Mouse (Mus musculus): ENCODE results near the gene Nub1. TPM values are rescaled to one million over a fixed set of nuclear protein-coding genes. Genes with fewer than 3 reads are reported as not detected.
"Not testable (repeated sequence)": the region's sequence is repeated elsewhere in the genome, so short reads cannot be mapped to it uniquely, and the experiment has no call there.

The Nub1 gene
- polyA plus RNA-seq, 1 experiment from 2014 or later = 30.8 TPM

DNA sequence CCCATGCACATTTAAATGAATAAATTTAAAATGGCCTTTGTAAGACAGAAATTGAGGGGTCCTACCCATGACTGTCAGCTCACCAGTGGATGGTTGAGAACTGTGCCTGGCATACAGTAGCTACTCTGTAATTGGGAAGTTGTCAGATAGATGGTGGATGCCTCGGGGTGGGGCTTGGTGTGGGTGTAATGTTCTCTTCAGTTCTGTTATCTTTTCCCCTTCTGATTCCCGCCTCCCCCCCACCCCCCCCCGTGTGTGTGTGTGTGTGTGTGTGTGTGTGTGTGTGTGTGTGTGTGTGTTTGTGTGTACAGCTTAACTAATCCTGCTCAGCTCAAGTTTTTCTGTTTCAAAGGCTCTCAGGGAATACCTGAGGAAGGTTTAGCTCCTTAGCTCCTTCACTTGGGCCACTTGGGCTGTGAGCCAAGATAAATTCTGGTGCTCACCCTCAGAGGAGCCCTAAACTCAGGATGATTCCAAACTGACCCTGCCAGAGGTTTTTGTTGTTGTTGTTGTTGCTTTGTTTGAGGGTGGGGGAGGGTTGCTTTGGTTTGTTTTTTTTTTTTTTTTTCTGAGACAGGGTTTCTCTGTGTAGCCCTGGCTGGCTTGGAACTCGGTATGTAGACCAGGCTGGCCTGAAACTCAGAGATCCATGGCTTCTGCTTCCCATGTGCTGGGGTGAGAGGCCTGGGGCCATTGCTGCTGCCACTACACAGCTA lies 25.5 kb upstream of the Nub1 start:
- no peak for ATAC-seq (ENCODE audit: insufficient number of reproducible peaks, insufficient read depth, low FRiP score, low TSS enrichment, low read depth)

GRCm38 (mm10) chr5:24661457-24661856 lies 23.9 kb upstream of the Nub1 start:
- no peak overlapping the region for H3K27ac ChIP-seq
- H3K9ac ChIP-seq = no peak overlapping the region
- no peaks in the 10 kb centered on the region for H3K27me3 ChIP-seq
- WGBS = 82% methylated on average over 6 of the region's 6 CpGs
- H3K4me3 ChIP-seq = no peak overlapping the region
- no peaks in the 10 kb centered on the region for H3K4me1 ChIP-seq
- no peak overlapping the region for H3K4me2 ChIP-seq
- no peaks in the 10 kb centered on the region for H3K36me3 ChIP-seq
- no peaks in the 10 kb centered on the region for H3K9me3 ChIP-seq
- no peak for ATAC-seq (ENCODE audit: insufficient number of reproducible peaks, insufficient read depth, low FRiP score, low TSS enrichment, low read depth)

More for the DNA sequence above, 25.5 kb upstream of the Nub1 start:
- H3K4me3 ChIP-seq = no peak overlapping the region
- no peaks in the 10 kb centered on the region for H3K9me3 ChIP-seq
- 69% methylated on average over 4 of the region's 4 CpGs for WGBS
- no peaks in the 10 kb centered on the region for H3K27me3 ChIP-seq
- H3K4me2 ChIP-seq = no peak overlapping the region
- no peak overlapping the region for H3K27ac ChIP-seq
- no peaks in the 10 kb centered on the region for H3K4me1 ChIP-seq
- H3K36me3 ChIP-seq = no peaks in the 10 kb centered on the region
- no peak overlapping the region for H3K9ac ChIP-seq

- no peaks in the 10 kb centered on the region for H3K36me3 ChIP-seq
- H3K4me2 ChIP-seq = no peak overlapping the region
- H3K4me1 ChIP-seq = no peaks in the 10 kb centered on the region
- H3K9me3 ChIP-seq = no peaks in the 10 kb centered on the region
- H3K9ac ChIP-seq = no peak overlapping the region
- no peak overlapping the region for H3K27ac ChIP-seq
- H3K4me3 ChIP-seq = no peak overlapping the region
- no peaks in the 10 kb centered on the region for H3K27me3 ChIP-seq
- 28% methylated on average over 4 of the region's 4 CpGs for WGBS
- ATAC-seq (ENCODE audit: insufficient number of reproducible peaks, insufficient read depth, low FRiP score, low TSS enrichment, low read depth) = no peak
Measured at GRCm38 (mm10) chr5:24674238-24674637, 11.1 kb upstream of the Nub1 start.

DNA sequence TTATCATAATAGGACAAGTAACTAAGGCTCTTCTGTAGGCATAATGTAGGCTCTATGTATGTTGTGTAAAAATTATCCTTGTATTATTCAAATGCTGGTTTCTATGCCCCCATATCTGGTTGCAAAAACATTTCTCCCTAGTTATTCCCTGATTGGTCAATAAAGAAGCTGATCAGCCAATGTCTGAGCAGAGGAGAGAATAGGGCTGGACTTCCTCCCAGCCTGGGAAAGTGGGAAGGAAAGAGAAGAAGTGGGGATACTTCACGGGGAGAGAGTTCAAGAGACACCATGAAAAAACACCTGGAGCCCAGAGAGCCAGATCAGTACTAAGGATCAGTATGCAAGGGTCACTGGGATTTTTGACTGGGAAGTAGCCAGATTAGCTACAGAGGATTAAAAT lies 3.9 kb upstream of the Nub1 start:
- Histone ChIP-seq H3K27me3 (no peaks in the 10 kb centered on the region), H3K4me1 (peaks cover 3% of the 10 kb centered on the region; the same call in 1 of the 2 replicates), H3K4me3 (no peak overlapping the region), H3K9ac (no peak overlapping the region), H3K36me3 (no peaks in the 10 kb centered on the region), H3K9me3 (no peaks in the 10 kb centered on the region), H3K4me2 (no peak overlapping the region), H3K27ac (no peak overlapping the region)
- WGBS = 42% methylated on average over 1 of the region's 1 CpGs
- no peak for ATAC-seq (ENCODE audit: insufficient number of reproducible peaks, insufficient read depth, low FRiP score, low TSS enrichment, low read depth)

- Histone ChIP-seq H3K4me3 (peak overlapping the region; percentile 96), H3K27ac (peak overlapping the region; percentile 98), H3K9me3 (no peaks in the 10 kb centered on the region), H3K4me1 (peaks cover 5% of the 10 kb centered on the region), H3K9ac (peak overlapping the region; percentile 76), H3K36me3 (peaks cover 3% of the 10 kb centered on the region), H3K4me2 (peak overlapping the region; percentile 67), H3K27me3 (no peaks in the 10 kb centered on the region)
- 23% methylated on average over 16 of the region's 16 CpGs for WGBS
- ATAC-seq (ENCODE audit: insufficient number of reproducible peaks, insufficient read depth, low FRiP score, low TSS enrichment, low read depth) = peak; percentile 3; the same call in 1 of the 2 replicates
Measured at GRCm38 (mm10) chr5:24684578-24685365, 560 bp upstream of the Nub1 start.

- Histone ChIP-seq H3K4me2 (peak overlapping the region; percentile 67), H3K27ac (peak overlapping the region; percentile 98), H3K4me1 (peaks cover 5% of the 10 kb centered on the region), H3K9ac (peak overlapping the region; percentile 82), H3K27me3 (no peaks in the 10 kb centered on the region), H3K4me3 (peak overlapping the region; percentile 96), H3K9me3 (no peaks in the 10 kb centered on the region), H3K36me3 (peaks cover 16% of the 10 kb centered on the region)
- peak; percentile 1; the same call in 1 of the 2 replicates for ATAC-seq (ENCODE audit: insufficient number of reproducible peaks, insufficient read depth, low FRiP score, low TSS enrichment, low read depth)
- 1% methylated on average over 15 of the region's 15 CpGs for WGBS
Measured at GRCm38 (mm10) chr5:24686176-24686575, 844 bp downstream of the Nub1 start.

- Histone ChIP-seq H3K4me3 (peak overlapping the region; percentile 96), H3K9ac (peak overlapping the region; percentile 82; the same call in 1 of the 2 replicates), H3K36me3 (peaks cover 23% of the 10 kb centered on the region), H3K4me2 (peak overlapping the region; percentile 67)
- not testable (repeated sequence) for ATAC-seq (ENCODE audit: insufficient number of reproducible peaks, insufficient read depth, low FRiP score, low TSS enrichment, low read depth); H3K9me3 ChIP-seq; H3K4me1 ChIP-seq; H3K27me3 ChIP-seq; H3K27ac ChIP-seq
- WGBS = 76% methylated on average over 16 of the region's 16 CpGs
Measured at GRCm38 (mm10) chr5:24686671-24687420, 1.5 kb downstream of the Nub1 start.

DNA sequence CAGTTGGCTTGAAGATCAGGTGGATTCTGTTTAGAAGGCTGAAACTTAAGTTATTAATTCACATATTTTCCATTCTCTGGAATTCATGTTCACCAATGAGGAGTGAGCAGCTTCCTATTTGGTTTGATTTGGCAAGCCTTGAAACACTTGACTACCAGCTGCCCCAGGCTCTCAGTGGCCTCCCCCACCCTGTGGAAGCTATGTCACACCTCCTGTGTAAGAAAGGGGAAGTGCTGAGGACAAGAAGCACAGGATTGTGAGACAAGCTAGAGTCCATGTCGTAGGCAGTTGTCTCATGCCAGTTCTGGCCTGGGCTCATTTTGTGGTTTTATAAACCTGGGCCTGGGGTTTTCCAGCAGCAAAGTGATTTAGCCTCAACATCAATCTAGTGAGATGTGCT lies 2.4 kb downstream of the Nub1 start:
- Histone ChIP-seq H3K27me3 (no peaks in the 10 kb centered on the region), H3K4me1 (peaks cover 5% of the 10 kb centered on the region), H3K9ac (no peak overlapping the region), H3K4me3 (no peak overlapping the region), H3K36me3 (peaks cover 29% of the 10 kb centered on the region), H3K4me2 (no peak overlapping the region), H3K27ac (no peak overlapping the region), H3K9me3 (no peaks in the 10 kb centered on the region)
- no peak for ATAC-seq (ENCODE audit: insufficient number of reproducible peaks, insufficient read depth, low FRiP score, low TSS enrichment, low read depth)
- 70% methylated on average over 1 of the region's 1 CpGs for WGBS

DNA sequence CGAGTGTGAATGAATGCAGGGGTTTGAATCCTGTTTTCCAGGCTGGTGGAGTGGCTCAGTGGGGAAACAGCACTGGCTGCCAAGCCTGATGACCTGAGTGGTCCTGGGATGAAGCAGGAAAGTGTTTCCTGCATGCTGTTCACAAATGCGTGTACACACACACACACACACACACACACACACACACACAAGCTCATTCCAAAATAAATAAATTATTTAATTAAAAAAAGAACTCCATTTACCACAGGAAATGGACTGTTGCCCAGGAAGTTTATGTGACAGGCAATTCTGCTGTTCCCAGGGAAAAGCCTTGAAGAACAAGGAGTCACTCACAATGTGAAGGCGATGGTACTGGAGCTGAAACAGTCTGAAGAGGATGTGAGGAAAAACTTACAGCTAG lies 11.4 kb downstream of the Nub1 start:
- no peak overlapping the region for H3K4me2 ChIP-seq
- no peaks in the 10 kb centered on the region for H3K9me3 ChIP-seq
- H3K27ac ChIP-seq = no peak overlapping the region
- ATAC-seq (ENCODE audit: insufficient number of reproducible peaks, insufficient read depth, low FRiP score, low TSS enrichment, low read depth) = no peak
- no peaks in the 10 kb centered on the region for H3K4me1 ChIP-seq
- 83% methylated on average over 3 of the region's 3 CpGs for WGBS
- H3K4me3 ChIP-seq = no peak overlapping the region
- H3K36me3 ChIP-seq = peaks cover 94% of the 10 kb centered on the region
- no peak overlapping the region for H3K9ac ChIP-seq
- H3K27me3 ChIP-seq = no peaks in the 10 kb centered on the region

DNA sequence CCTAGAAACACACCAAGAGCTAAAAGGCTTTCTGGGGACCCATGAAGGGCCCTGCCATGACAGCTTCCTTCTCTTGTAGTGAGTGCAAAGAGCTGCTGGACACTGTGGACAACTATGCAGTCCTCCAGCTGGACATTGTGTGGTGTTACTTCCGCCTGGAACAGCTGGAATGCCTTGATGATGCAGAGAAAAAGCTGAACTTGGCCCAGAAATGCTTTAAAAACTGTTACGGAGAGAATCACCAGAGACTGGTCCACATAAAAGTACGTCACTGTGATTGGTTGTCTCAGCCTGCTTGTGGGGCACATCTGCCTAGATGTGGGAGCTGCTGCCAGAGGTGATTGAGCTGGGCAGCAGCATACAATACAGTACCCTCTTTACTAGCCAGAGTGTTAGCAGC lies 15.9 kb downstream of the Nub1 start:
- Histone ChIP-seq H3K4me3 (no peak overlapping the region), H3K36me3 (peaks cover 96% of the 10 kb centered on the region), H3K27me3 (no peaks in the 10 kb centered on the region), H3K4me1 (no peaks in the 10 kb centered on the region), H3K4me2 (no peak overlapping the region), H3K9me3 (no peaks in the 10 kb centered on the region), H3K9ac (no peak overlapping the region), H3K27ac (no peak overlapping the region)
- WGBS = 91% methylated on average over 3 of the region's 3 CpGs
- no peak for ATAC-seq (ENCODE audit: insufficient number of reproducible peaks, insufficient read depth, low FRiP score, low TSS enrichment, low read depth)

GRCm38 (mm10) chr5:24704615-24705014 lies 19.3 kb downstream of the Nub1 start:
- Histone ChIP-seq H3K27ac (no peak overlapping the region), H3K9ac (no peak overlapping the region), H3K9me3 (no peaks in the 10 kb centered on the region), H3K4me2 (no peak overlapping the region), H3K4me3 (no peak overlapping the region), H3K27me3 (no peaks in the 10 kb centered on the region), H3K4me1 (no peaks in the 10 kb centered on the region), H3K36me3 (peaks cover 98% of the 10 kb centered on the region)
- 95% methylated on average over 8 of the region's 8 CpGs for WGBS
- ATAC-seq (ENCODE audit: insufficient number of reproducible peaks, insufficient read depth, low FRiP score, low TSS enrichment, low read depth) = no peak

Measured in embryonic facial prominence, embryonic 13.5 days (tissue).